Mouse (Mus musculus) heart, embryonic 16.5 days (tissue): ENCODE measurements at regions not wholly inside any gene's neighbourhood (a gene's known extent, or its start where the extent isn't known, plus 50 kb on each side); places are given as distances from the start of the nearest gene placed in this dataset.
A peak's percentile ranks its signal among the peaks of the same experiment; 100 is the strongest.

Experiments used
- ATAC-seq: fragments of 200-750 bp; cut with Nextera tagmentation; replicated peaks from 2 replicates; pipeline ENCODE4 v1.8.0; 2017; ENCODE audit warnings: moderate number of reproducible peaks; ENCODE audit not compliant: insufficient read depth, low FRiP score; ENCODE audit errors: extremely low read depth
- H3K27ac ChIP-seq: fragments of 300-500 bp; sonication (generic); 2 replicates; pipeline ENCODE4 v1.5.1; 2014; ENCODE audit warnings: mild to moderate bottlenecking, low read length, control low read depth, moderate library complexity
- H3K27me3 ChIP-seq: fragments of 300-500 bp; sonication (generic); 2 replicates; pipeline ENCODE4 v1.6.1; 2014; ENCODE audit warnings: low read length, mixed read lengths; ENCODE audit not compliant: control insufficient read depth, insufficient read depth
- H3K36me3 ChIP-seq: fragments of 300-500 bp; sonication (generic); 2 replicates; pipeline ENCODE4 v1.6.1; 2014; ENCODE audit not compliant: control insufficient read depth, insufficient read depth
- H3K4me1 ChIP-seq: fragments of 300-500 bp; sonication (generic); 2 replicates; pipeline ENCODE4 v1.6.1; 2014; ENCODE audit warnings: low read length, mixed read lengths; ENCODE audit not compliant: control insufficient read depth, insufficient read depth
- H3K4me2 ChIP-seq: fragments of 300-500 bp; sonication (generic); 2 replicates; pipeline ENCODE4 v1.6.1; 2014; ENCODE audit warnings: low read depth, mild to moderate bottlenecking, control low read depth, low read length
- H3K4me3 ChIP-seq: fragments of 300-500 bp; sonication (generic); 2 replicates; pipeline ENCODE4 v1.5.1; 2014; ENCODE audit warnings: mild to moderate bottlenecking, control low read depth, low read length
- H3K9ac ChIP-seq: fragments of 300-500 bp; sonication (generic); 2 replicates; pipeline ENCODE4 v1.6.1; 2014; ENCODE audit warnings: low read length, control low read depth
- H3K9me3 ChIP-seq: fragments of 300-500 bp; sonication (generic); replicated peaks from 2 replicates; pipeline ENCODE4 v1.6.1; 2016; ENCODE audit warnings: low read length; ENCODE audit not compliant: control insufficient read depth
- WGBS: fragments of 180-500 bp; shearing (Covaris S2); extraction: QIAGEN DNeasy Blood & Tissue Kit; methylation state at CpG from one replicate; pipeline ENCODE4 v1.1.7; 2014; 5-methylcytosine and 5-hydroxymethylcytosine counted together

DNA sequence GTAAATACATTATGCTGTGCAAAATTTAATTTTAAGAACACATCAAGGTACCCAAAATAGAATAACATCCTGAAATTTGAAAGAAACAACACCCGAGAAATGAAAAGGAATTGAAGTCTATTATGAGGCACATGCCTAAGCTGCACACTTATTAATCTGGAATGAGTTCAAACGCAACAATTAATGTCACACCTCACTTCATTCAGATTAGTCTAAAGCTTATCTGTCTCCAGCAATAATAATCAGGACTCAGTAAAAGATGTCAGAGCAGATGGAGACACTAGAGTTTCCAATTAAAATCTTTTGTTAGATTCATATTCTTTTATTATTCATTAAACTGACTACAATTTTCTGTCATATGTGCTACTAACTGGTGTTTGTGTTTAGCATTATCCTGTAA is 308.2 kb upstream of the Ccdc54 start:
- no peaks in the 10 kb centered on the region for H3K4me1 ChIP-seq
- H3K36me3 ChIP-seq = no peaks in the 10 kb centered on the region
- H3K9ac ChIP-seq = no peak overlapping the region
- no peaks in the 10 kb centered on the region for H3K9me3 ChIP-seq
- H3K27ac ChIP-seq = no peak overlapping the region
- H3K4me3 ChIP-seq = no peak overlapping the region
- 70% methylated on average over 2 of the region's 2 CpGs for WGBS
- no peaks in the 10 kb centered on the region for H3K27me3 ChIP-seq
- H3K4me2 ChIP-seq = no peak overlapping the region
- ATAC-seq = no peak

DNA sequence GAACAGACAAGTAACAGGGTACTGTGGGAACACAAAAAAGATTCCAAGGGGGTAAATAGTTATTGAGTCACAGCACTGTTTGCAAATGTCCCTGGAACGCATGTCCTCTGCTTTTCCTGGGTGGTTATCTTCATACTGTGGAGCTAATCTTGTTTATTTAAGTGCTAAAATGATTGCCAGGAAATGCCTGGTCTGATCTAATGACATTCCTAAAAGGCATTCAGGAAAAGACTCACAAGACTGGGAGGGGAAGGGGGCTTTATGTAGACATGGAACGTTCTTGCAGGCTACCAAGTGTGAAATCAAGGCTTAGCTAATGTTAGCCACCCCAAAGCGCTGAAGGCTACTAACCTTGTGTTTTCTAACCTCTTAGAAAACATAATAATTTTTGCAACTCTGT is 287.0 kb upstream of the Ccdc54 start:
- H3K4me1 ChIP-seq = peaks cover 13% of the 10 kb centered on the region; the same call in 1 of the 2 replicates
- H3K4me2 ChIP-seq = 0 out of 2 replicates have a peak overlapping the region, but pooled peaks have one; percentile 11
- no peak overlapping the region for H3K9ac ChIP-seq
- H3K27ac ChIP-seq = peak overlapping the region; percentile 41
- H3K27me3 ChIP-seq = no peaks in the 10 kb centered on the region
- 0 out of 2 replicates have a peak, but pooled peaks cover 2% of the 10 kb centered on the region for H3K9me3 ChIP-seq
- no peak overlapping the region for H3K4me3 ChIP-seq
- no peaks in the 10 kb centered on the region for H3K36me3 ChIP-seq
- 0 out of 2 replicates have a peak, but pooled peaks have one; percentile 49 for ATAC-seq
- WGBS = 25% methylated on average over 3 of the region's 3 CpGs

DNA sequence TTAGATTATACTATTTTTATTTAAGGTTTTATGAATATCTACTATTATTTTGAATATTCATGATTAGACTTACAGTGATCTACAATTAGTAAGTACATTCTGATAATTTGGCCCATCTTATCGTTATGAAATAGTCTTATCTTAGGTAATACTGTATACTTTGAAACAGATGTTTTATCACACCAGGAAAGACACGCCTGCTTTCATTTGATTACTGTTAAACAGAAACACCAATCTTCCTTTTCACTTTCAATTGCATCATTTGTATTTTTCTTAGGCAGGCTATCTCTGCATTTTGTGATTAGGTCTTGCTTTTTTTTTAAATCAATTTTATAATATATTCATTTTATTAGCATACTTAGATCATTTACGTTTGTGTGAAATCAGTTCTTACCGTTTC is 280.4 kb upstream of the Ccdc54 start:
- Histone ChIP-seq H3K9me3 (no peaks in the 10 kb centered on the region), H3K27ac (no peak overlapping the region), H3K4me3 (no peak overlapping the region), H3K9ac (no peak overlapping the region), H3K4me2 (no peak overlapping the region), H3K4me1 (0 out of 2 replicates have a peak, but pooled peaks cover under 1% of the 10 kb centered on the region), H3K36me3 (no peaks in the 10 kb centered on the region), H3K27me3 (no peaks in the 10 kb centered on the region)
- WGBS = 80% methylated on average over 4 of the region's 4 CpGs
- ATAC-seq = no peak

DNA sequence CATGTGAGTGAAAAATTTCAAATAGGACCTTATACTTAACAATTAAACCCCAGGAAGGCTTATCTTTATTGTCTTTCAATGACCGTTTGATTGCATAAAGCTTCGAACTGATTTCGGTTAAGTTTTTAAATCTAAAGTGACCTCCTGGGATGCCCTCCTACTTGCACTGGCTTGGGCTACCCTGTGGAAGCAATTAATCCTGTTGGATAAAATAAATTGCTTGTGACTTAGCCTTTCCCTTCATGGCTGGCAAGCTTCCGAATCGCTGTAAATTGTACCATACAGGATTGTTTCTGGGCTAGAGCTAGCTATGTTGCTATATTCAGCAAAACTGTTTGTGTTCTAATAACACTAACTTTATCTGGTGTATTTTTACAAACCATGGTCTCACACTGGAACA is 272.6 kb upstream of the Ccdc54 start:
- ATAC-seq = no peak
- H3K27me3 ChIP-seq = no peaks in the 10 kb centered on the region
- H3K27ac ChIP-seq = no peak overlapping the region
- no peaks in the 10 kb centered on the region for H3K36me3 ChIP-seq
- WGBS = 83% methylated on average over 5 of the region's 5 CpGs
- H3K4me1 ChIP-seq = no peaks in the 10 kb centered on the region
- H3K9ac ChIP-seq = no peak overlapping the region
- H3K4me2 ChIP-seq = no peak overlapping the region
- no peaks in the 10 kb centered on the region for H3K9me3 ChIP-seq
- H3K4me3 ChIP-seq = no peak overlapping the region

DNA sequence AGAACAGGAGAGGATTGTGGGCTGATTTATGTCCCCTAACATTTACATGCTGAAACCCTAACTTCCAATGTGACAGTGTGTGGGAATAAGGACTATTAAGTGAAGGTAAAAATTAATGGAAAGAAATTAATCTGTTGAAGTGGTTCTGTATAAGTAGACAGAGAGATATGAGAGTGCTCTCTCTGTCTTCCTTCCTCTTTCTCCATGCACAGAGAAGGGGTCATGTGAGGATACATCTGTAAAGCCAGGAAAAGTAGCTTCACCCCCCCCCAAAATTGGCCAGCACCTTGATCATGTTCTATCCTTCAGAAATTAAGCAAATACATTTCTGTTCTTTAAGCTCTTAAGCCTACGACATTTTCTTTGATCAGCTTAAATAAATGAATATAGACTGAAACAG is 268.6 kb upstream of the Ccdc54 start:
- no peak for ATAC-seq
- no peaks in the 10 kb centered on the region for H3K4me1 ChIP-seq

DNA sequence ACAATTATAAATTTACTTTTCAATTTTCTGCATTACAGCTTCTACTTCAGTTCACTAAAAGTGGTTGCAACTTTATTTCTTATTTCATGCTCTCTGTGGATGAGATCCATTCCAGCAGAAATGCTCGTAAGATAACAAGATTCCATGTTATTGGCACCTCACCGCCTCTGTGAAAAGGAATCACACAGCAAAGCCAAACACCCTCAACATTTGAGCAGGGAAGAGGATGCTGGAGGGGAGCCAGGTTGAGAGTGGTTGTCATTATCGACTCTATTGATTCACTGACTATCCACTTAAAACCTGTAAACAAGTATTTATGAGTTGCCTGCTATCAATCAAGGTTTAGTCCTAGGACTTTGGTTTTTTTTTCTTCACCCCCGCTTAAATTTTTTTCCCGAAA is 261.1 kb upstream of the Ccdc54 start:
- Histone ChIP-seq H3K27me3 (no peaks in the 10 kb centered on the region), H3K4me3 (no peak overlapping the region), H3K4me2 (no peak overlapping the region), H3K36me3 (no peaks in the 10 kb centered on the region), H3K9me3 (no peaks in the 10 kb centered on the region), H3K27ac (no peak overlapping the region), H3K4me1 (no peaks in the 10 kb centered on the region), H3K9ac (no peak overlapping the region)
- no peak for ATAC-seq
- 57% methylated on average over 5 of the region's 5 CpGs for WGBS

More for the DNA sequence above, 268.6 kb upstream of the Ccdc54 start:
- no peaks in the 10 kb centered on the region for H3K27me3 ChIP-seq
- 74% methylated on average over 1 of the region's 1 CpGs for WGBS
- no peaks in the 10 kb centered on the region for H3K36me3 ChIP-seq
- no peak overlapping the region for H3K27ac ChIP-seq
- H3K9ac ChIP-seq = no peak overlapping the region
- H3K4me3 ChIP-seq = no peak overlapping the region
- H3K9me3 ChIP-seq = no peaks in the 10 kb centered on the region
- no peak overlapping the region for H3K4me2 ChIP-seq

DNA sequence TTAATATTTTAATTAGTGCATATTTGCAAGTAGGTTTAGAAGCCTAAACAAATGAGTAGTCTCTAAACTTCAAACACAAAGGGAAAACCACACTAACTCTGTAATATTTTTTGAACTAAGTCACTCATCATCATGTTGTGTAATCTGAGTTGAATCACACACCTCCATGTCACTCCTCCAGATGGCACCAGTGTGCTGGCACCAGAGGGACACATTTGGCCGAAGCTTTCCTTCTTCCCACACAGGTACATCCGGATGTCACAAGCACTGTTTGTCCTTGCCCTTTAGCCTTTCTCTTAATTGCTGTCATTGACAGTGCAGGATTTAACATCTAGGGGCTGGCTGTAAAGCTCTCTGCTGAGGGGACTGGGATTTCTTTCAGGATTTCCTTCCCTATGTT is 256.7 kb upstream of the Ccdc54 start:
- no peaks in the 10 kb centered on the region for H3K9me3 ChIP-seq
- ATAC-seq = no peak
- H3K9ac ChIP-seq = no peak overlapping the region
- no peaks in the 10 kb centered on the region for H3K36me3 ChIP-seq
- 55% methylated on average over 2 of the region's 2 CpGs for WGBS
- no peaks in the 10 kb centered on the region for H3K27me3 ChIP-seq
- no peak overlapping the region for H3K4me3 ChIP-seq
- H3K27ac ChIP-seq = no peak overlapping the region
- H3K4me1 ChIP-seq = no peaks in the 10 kb centered on the region
- H3K4me2 ChIP-seq = no peak overlapping the region

GRCm38 (mm10) chr16:50846505-50846904 is 255.6 kb upstream of the Ccdc54 start:
- Histone ChIP-seq H3K27me3 (no peaks in the 10 kb centered on the region), H3K9me3 (no peaks in the 10 kb centered on the region), H3K36me3 (no peaks in the 10 kb centered on the region), H3K4me3 (no peak overlapping the region), H3K4me1 (no peaks in the 10 kb centered on the region), H3K4me2 (no peak overlapping the region), H3K27ac (no peak overlapping the region), H3K9ac (no peak overlapping the region)
- ATAC-seq = no peak
- WGBS = 52% methylated on average over 4 of the region's 4 CpGs

DNA sequence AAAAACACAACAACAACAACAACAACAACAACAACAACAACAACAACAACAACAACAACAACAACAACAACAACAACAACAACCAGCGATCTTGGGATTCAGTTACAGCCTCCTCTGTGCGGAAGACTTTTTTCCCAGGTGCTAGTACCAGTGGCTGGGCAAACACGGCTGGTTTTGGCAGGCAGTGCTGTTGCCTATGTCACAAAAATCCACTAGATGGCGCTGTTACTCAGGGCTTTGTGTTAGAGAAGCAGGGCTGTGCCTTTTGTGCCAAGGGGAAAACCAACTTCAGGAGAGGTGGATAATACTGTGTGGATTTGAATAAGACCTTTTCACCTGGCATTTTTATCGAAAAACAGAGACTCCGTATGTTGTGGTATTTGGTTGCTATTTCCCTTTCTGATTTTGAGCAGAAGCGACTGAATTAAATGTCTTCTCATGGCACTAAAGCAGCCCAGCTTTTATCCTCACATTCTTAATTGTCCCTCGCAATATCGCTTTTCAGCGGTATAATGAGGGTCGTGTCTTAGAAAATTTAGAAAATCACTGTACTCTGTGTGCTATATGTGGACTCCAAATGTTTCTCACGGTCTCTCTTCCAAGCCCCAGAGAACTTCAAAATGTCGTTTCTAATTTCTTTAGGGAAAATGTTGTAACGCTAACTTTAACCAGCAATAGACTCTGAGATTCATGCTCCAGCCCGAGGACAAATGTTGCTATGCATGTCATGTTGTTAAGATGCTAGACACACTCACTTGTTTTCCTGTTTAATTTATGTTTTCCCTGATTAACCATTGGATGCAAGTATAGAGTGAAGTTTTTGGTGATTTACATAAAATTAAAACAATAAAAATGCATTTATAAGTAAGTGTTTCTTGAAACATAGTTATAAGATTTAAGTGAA is 251.0 kb upstream of the Ccdc54 start:
- no peak overlapping the region for H3K4me3 ChIP-seq
- no peaks in the 10 kb centered on the region for H3K36me3 ChIP-seq
- WGBS = 48% methylated on average over 15 of the region's 15 CpGs
- no peak overlapping the region for H3K9ac ChIP-seq
- no peak overlapping the region for H3K4me2 ChIP-seq
- peaks cover 8% of the 10 kb centered on the region; the same call in 1 of the 2 replicates for H3K4me1 ChIP-seq
- H3K27me3 ChIP-seq = no peaks in the 10 kb centered on the region
- ATAC-seq = peak; percentile 66
- H3K9me3 ChIP-seq = no peaks in the 10 kb centered on the region
- H3K27ac ChIP-seq = no peak overlapping the region
